Mouse (Mus musculus) kidney, adult 2 months (tissue): ENCODE measurements around the gene Tradd.

Experiments
- CTCF ChIP-seq: fragments of 200-500 bp; conservative IDR thresholded peaks from 2 replicates; pipeline ENCODE4 v1.5.1; 2011; ENCODE audit warnings: low read depth, mild to moderate bottlenecking, control low read depth, low read length, moderate library complexity, mixed read lengths; ENCODE audit not compliant: insufficient read depth, insufficient read length
- POLR2A ChIP-seq: fragments of 200-500 bp; IDR thresholded peaks from one replicate; pipeline ENCODE4 v1.6.1; 2011; ENCODE audit warnings: low read depth, low read length, control low read depth

DNA sequence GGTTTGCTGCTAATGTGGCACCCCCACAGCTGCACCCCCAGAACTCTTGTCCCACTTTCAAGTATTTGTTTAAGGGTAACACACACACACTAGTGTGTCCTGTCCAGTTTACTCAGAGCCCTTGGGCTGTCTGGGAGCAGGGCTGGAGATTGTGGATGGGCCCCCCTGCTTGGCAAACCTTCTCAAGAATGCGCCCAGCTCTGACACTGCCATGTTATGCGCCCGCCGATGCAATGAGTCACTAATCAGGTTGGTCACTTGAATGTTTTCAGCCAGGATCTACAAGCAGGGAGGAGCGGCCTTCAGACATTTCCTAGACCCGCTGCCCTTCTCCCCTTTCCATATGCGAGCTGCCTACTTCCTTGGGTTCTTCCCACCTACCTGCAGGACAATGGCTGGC is 28.1 kb upstream of the Tradd start:
- TF ChIP-seq POLR2A (no peak), CTCF (no peak)
